Mouse (Mus musculus) frontal cortex, postnatal 25 days (tissue): ENCODE data around the gene Sgpp1.

Experiments used
- DNase-seq, 2 experiments: peaks; one replicate each; pipeline ENCODE4 v3.0.0; 2022; ENCODE audit warnings: low spot score in 2 of 2

The Sgpp1 gene

DNA sequence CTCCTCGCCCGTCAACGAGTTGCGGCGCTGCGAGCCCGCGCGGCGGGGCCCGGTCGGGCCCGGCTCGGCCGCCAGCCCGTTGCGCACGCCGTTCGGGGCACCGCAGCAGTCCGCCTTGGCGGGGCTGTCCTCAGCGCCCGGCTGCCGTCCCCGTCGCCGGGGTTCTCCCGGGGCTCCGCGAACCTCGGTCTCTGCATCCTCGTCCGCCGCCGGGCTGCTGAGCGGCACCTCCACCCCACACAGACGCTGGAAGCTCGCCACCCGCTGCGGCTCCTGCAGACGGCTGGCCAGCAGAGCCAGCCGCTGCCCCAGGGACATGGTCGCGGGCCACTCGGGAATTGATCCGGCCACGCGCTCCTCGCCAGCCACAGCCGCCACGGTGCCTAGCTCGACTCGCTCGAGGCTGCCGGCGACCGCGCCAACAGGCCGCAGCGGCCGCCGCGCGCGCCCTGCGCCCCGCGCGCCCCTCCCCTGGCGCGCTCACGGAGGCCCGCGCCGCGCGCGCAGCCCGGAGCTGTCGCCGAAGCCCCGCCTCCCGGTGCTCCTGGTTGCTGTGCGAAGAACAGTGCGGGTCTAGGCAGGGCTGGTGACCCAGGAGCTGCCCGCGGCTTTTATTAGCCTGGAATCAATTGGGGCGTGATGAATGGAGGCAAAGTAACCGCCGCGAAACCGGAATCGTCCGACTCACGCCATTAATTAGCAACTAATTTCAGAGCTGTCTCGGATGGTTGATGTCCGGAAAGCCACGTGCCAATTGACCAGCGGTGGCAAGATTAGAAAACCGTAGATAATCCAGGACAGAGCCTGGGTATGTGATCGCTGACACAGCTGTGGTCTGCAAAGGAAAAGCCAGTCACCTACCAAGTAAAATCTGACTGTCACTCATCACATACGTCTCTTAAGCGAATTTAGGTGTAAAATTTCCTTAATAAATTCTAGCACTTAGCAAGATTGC, at the start of gene Sgpp1:
Sgpp1 (minus strand) TSS at position 484 of the 955 bp plus-strand sequence.
- DNase-seq, result peak; percentile 42 to 62

DNA sequence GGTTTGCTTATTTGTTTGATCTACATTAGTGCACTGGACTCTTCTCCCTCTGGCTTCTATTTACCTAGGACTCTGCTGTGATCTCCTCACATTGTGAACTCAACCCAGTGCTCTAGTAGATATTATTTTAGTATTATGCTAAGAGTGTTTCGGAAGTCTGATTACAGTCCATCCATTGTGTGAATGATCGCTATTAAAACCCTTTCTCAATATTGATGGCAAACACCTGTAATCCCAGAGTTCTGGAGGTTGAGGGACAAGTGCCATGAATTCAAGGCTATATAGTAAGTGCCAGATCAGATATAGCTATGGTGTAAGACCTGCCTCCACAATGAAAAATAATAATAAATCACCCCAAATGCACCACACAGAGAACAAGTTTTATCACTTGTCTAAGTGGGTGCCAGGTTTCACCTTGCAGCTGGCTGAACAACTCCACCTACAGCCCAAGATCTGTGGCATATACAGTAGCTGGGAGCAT, 48.8 kb upstream of the Sgpp1 start:
- no peak for DNase-seq

DNA sequence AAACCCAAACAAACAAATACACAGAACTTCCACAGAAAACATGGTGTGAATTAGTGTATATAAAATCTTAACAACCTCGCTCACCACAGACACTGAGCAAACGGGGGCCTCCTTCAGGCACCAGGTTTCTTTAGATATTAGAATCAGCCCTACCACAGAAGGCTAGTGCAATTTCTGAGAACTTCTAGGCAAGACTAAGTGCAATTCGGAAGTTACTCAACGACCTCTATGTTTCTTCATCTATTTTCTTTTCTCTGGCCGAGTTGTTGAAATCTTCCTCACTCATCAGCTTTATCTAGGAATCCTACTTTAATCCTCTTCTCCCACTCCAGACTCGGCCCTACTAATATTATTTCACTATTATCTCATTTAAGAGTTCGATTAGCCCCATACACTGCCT, 46.5 kb upstream of the Sgpp1 start:
- no peak for DNase-seq

DNA sequence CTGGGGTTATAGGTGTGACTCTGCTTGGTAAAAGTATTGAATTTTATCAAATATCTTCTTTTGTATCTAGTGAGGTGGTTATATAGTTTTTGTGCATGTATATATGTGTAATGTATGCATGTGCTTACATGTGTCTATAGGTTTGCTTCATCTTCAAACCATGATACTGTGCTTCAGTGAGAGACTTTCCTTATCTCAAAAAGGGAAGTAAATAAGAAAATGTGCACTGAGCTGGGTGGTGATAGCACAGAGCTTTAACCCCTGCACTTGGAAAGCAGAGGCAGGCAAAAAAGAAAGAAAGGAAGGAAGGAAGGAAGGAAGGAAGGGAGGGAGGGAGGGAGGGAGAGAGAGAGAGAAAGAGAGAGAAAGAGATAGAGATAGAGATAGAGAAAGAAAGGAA, 45.9 kb upstream of the Sgpp1 start:
- no peak for DNase-seq

DNA sequence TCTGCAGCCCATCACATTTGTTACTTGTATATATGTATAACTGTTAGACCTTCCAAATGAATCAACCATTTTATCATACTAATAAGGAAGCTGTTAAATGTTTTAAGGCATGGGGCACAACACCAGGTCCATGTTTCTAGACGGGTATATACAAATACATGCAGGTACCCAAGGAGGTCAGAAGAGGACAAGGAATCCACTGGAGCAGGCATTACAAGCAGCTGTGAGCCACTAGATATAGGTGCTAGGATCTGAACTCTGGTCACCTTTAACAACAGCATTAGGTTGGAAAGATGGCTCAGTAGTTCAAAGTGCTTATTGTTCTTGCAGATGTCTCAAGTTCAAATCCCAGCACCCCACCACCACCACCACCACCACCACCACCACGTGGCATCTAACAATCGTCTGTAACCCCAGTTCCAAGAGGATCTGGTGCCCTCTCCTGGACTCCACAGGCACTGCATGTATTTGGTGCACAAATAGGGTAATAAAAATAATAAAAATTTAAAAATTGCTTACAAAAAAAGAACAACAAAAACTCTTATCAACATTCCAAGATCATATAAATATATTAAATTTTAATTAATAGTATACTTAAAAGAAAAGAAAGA, 37.0 kb upstream of the Sgpp1 start:
- DNase-seq, result peak; percentile 26 to 27

GRCm38 (mm10) chr12:75771410-75771809, 35.9 kb upstream of the Sgpp1 start:
- DNase-seq, result no peak

- DNase-seq, result no peak
Observed at GRCm38 (mm10) chr12:75766885-75767317, 31.4 kb upstream of the Sgpp1 start.

DNA sequence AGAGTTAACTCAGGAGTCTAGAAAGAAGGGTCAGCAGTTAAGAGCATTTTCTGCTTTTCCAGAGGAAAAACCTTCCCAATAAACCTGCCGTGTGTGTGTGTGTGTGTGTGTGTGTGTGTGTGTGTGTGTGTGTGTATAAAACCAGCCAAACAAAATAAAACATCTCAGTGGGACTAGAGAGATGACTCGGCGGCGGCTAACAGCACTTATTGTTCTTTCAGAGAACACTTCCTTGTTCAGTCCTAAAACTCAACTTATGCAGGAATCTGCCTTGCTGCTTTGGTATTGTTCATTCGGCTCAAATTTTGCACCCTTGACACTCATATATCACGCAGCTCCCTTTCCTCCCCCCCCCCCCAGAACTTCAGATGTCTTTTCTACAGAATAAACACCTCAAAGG, 30.9 kb upstream of the Sgpp1 start:
- no peak for DNase-seq

DNA sequence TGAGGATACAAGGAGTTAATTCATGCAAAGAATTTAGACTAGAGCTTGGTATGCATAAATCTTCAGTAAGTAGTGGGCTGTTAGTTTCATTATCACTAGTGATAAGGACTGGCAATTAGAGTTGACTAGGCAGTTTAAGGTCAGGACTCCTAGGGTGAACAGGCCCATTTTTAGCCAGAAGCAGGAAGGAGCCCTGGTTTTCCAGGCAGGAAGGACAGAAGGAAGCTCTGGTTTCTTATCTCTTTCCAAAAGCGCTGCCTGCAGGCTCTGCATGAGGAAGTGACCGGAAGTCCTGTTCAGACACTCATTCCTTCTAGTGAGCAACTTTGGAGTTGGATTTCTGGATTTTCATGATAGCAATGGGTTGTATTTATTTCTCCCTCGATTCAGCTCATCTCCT, 30.2 kb upstream of the Sgpp1 start:
- DNase-seq, result no peak

DNA sequence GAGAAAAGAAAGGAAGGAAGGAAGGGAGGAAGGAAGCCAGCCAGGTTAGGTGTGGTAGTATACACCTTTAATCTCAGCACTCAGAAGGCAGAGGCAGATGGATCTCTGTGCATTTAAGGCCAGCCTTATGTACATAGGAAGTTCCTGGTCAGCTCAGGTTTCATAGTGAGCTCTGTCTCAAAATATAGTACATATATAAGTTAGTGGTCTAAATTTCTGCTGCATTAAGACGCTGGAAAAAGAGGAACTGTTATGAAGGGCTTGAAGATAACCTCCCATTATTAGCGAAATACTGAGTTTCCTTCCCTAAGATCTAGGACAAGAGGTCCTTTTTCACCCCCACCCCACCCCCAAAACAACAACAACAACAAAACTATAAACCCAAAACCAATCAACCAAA, 20.9 kb upstream of the Sgpp1 start:
- no peak for DNase-seq

GRCm38 (mm10) chr12:75753730-75754129, 18.2 kb upstream of the Sgpp1 start:
- no peak for DNase-seq

DNA sequence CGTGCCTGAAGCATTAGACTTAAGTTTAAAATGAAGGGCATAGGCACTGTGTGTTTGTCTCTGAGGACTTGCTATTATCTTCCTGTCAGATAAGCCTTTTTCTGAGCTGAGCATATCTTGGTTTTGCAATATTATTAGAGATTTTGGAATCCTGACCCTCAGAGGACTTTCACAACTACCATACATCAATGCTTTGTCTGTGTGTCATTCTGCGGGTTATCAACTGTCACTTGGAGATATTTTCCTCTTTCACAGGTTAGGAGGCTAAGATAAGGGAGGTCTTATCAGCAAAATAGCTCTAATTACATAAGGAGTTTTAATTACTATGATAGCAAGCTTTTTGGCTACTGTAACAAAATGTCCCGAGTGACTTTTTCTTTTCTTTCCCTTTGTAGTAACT, 16.5 kb upstream of the Sgpp1 start:
- no peak for DNase-seq

- no peak for DNase-seq
Observed at GRCm38 (mm10) chr12:75748574-75748973, 13.0 kb upstream of the Sgpp1 start.

- DNase-seq, result no peak
Observed at GRCm38 (mm10) chr12:75745697-75746290, 10.3 kb upstream of the Sgpp1 start.

DNA sequence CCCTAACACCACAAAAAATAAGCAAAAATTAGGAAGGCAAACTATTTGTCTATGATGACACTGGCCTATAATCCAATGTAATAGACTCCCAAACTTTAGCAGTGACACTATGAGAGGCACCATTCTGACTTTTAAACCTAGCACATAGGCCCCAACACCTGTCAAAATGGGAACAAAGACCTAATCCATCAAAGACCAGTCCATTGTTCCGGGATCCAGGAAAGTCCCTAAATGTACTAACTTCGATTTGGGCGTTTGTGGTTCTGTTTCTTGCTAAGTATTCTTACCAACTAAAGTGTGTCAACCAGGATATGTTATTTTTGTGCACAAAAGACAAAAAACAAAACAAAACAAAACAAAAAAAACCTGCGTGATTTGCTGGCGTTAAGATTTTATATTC, 6.6 kb upstream of the Sgpp1 start:
- DNase-seq, result no peak

DNA sequence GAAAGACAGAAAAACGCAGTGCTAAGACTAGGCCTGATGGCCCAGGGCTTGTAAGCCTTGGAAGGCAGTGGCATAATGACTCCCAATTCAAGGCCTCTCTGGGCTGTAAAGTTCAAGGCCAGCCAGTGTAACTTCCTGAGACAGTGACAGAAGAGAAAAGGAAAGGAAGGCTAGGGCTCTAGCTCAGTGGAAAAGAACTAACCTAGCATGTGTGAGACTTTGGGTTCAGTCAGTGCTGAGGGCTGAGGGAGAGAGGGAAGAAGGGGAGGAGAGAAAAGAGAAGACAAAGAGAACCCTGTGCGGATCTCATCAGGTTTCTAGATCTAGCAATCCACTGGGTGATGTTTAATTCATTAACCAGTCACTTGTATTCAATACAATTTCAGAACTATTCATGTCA, 5.7 kb upstream of the Sgpp1 start:
- DNase-seq, result no peak

- no peak for DNase-seq
Observed at GRCm38 (mm10) chr12:75740451-75740850, 4.9 kb upstream of the Sgpp1 start.

DNA sequence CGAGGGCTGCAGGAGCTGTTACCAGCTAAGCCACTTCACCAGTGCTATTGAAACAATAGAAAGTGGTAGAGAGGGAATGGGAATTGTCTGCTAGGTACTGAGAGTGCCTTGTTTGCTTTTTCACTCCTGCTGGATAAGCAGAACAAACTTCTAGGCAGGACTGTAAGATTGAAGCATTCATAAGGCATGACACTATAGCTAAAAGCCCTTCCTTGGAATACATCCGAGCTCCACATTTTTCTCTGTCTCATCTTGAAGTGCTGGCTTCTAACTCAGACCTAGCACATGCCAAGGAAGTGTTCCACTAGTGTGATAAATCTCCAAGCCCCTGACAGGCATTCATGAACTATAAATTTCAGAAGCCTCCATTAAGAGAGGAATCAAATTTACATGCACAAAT, 4.1 kb upstream of the Sgpp1 start:
- no peak for DNase-seq

DNA sequence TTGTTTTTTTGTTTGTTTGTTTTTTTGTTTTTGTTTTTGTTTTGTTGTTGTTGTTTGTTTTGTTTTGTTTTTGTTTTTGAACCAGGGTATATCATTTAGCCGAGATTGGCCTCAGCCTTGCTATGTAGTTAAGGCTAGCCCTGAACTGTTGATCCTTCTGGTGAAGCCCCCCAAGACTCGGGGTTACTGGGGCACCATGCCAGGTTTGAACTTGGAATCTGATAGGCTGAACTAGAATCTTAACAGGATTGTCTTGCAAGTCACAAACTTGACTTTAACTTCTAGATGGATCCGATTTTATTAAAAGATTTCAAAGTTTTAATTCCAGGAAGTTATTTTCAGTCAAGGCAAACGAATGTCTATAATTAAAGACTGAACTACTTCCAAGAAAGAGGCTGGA, 767 bp upstream of the Sgpp1 start:
- no peak for DNase-seq

DNA sequence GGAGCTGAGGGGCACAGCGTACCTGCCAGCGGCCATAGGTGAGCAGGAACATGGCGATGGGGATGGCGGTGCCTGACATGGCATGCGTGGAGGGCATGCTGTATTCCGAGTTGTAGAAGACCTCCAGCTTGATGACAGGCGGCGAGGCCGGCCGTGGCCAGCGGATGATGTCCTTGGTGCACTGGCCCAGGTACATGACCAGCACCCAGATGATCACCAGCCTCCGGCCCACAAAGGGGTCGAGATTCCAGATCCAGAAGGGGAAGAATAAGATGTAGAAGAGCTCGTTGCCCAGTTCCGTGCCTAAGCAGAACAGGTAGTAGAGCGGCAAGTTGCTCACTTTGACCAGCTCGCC, 661 bp downstream of the Sgpp1 start:
- DNase-seq, result peak; percentile 14 to 20

DNA sequence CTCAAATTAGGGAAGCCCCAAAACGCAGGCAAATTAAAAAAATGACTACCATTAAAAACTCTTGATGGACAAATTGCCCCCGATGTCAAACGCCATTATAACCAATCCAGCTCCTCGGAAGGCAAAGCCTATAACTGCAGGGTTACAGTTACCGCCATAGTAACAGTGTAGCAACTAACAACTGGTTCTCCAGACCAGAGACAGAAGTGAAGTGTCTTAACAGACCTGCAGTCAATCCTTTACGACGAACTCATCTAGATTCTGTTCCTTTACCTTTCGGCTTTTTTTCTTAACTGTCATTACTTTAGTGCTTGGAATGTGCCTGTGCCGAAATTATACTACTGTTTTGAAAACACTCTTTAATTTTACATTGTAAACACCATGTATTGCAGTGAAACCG, 1.4 kb downstream of the Sgpp1 start:
- no peak for DNase-seq

- no peak for DNase-seq
Observed at GRCm38 (mm10) chr12:75733331-75734070, 2.0 kb downstream of the Sgpp1 start.
